Mouse (Mus musculus): ENCODE results near the gene Gps2.
"Not testable (repeated sequence)": the region's sequence is repeated elsewhere in the genome, so short reads cannot be mapped to it uniquely, and the experiment has no call there.

Gps2 gene

DNA sequence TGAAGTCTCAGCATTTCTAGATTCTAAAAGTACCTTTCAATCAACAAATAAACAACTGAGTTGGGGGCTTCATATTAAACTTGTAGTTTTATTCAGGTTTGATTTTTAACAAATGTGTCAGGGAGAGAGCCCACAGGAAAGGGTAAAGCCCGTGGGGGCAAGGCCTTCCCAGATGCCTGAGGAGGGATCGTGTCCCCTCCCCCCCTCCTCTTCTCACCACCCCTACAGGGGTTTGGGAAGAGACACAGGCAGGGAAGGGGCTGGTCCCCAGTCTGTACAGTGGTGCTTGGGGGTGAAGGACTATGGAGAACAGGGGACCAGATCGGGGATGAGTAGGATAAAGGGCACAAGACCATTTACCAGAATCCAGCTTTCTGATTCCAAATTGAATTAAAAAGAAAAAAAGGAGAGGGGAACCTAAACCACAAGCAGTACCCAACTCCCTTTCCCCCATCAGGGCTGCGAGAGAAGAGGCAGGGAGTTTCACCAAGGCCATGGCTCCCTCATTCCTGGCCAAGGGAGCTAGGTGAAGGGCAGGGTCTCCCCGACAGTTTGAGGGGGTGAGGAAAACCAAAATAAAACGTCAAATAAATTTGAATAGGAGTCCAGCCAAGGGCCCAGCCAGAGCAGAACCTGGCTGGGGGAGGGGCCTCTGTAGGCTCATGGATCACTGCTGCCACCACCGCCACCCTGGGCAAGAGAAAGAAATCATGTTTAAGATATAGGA is 3.1 kb downstream of the Gps2 start:
- DNase-seq (ENCODE audit: extremely low spot score, low spot score), result not testable (repeated sequence)

DNA sequence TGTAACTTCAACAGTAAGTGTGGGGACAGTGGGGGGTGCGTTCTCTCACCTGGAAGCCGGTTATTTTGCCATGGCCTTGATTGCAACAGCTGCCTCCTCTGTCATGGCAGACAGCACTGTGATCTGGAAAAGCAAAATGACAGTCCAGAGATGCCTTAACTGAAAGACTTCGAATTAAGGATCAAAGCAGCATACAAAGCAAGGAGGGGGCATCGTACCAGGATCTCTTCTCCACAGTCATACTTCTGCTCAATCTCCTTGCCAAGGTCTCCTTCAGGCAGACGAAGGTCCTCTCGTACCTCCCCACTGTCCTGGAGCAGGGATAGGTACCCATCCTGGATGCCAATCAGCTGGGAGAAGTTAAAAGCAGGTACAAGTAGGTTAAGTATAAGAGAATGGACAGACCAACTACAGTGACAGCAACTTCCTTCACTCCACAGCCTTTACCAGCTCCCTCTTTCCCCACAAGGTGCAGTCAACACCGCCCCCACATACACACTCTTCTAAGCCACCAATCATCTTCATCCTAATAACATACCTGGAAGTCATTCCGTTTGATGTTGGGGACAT is 3.8 kb downstream of the Gps2 start:
- no peak for DNase-seq (ENCODE audit: extremely low spot score, low spot score)

DNA sequence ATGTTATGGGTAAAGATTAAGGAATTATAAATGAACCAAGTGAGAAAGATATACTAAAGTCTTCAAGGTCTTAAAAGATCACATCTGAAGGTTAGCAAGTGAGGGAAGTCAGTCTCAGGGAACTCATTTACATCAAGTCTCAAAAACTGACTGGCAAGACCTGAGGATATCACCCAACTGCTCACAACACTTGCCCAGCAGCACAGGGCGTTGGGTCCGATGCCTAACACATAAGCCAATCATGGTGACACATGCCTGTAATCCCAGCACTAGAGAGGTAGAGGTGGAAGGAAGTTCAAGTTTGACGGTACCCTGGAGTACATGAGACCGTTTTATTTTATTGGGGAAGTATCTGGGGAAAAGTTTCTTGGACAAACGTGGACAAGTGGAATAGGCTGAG is 4.4 kb downstream of the Gps2 start:
- DNase-seq (ENCODE audit: extremely low spot score, low spot score), result no peak

DNA sequence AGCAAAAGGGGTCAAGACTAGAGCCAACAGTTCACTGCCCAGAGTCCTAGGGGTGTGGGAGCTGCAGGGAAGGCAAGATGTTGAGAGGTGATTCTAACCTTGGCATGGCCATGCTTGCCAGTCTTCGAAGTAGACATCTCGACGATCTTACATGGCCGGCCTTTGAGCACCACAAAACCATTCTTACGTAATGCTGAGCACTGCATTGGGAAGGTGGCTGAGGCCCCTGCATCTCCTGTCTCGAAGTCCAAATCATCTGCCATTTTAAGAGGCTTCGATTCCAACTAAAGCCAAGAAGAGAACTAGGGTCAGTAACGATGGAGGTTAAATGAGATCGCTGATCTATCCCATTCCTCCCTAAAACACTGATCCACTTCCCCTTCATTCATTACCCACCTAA is 5.4 kb downstream of the Gps2 start:
- DNase-seq (ENCODE audit: extremely low spot score, low spot score), result no peak

DNA sequence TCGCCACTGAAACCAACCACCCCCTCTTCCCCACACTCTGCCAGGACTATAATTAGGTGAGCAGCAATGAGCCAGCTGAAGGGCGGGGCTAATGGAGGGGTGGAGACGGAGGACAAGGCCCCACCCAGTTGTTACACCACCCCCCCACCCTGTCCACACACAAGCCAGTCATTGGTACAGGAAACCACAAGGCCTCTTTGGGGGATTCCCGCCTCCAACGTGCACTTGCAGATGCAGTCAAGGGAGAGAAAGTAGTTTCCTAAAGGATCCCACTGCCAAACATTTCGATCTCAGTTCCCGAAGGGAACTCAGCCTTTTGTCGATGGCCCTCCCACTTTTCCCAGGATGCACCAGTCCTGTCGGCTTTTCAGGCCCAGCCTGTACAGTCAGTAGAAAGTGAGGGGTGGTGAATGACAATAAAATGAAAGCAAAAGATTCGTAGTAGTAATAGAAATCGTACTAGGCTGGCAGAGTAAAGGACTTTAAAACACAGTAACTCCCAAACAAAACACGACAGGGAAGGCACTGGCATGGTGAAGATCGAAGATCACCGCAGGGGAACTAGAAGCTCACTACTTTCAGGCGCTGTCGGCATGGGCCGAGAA is 6.1 kb downstream of the Gps2 start:
- DNase-seq (ENCODE audit: extremely low spot score, low spot score), result peak; percentile 57

DNA sequence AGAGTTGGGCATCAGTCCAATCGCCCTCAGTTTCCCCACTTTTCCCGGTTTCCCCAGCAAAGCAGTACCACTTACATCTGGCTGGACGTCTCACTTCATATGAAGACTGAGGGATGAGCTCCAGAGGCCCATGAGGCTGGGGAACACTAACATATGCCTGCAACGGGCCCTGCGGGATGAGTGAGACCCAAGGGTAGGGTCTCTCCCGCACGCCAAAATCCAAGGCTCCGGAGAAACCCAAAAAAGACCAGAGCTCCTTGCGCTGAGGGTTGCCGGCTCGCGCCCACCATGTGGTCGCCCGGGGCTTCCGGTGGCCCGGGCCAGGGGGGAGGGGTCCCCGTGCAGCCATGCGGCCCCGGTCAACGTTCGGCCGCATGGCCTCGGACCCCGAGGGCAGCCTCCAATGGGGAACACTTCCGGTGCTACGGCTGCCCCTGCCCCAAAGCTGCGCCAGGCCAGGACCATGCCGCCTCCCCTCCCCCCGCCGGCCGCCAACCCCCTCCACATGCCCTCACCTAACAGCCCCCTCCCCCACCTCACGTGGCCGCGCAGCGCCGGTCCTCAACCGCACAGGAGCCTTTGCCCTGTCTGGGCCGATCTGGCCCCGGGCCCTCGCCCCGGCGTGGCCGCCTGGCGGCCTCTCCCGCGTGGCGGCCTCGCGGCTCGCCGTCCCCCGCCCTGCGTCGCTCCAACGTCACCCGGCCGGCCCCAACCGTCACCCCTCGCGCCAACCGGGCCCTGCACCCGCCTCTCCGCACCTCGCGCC is 6.8 kb downstream of the Gps2 start:
- peak; percentile 60 for DNase-seq (ENCODE audit: extremely low spot score, low spot score)

DNA sequence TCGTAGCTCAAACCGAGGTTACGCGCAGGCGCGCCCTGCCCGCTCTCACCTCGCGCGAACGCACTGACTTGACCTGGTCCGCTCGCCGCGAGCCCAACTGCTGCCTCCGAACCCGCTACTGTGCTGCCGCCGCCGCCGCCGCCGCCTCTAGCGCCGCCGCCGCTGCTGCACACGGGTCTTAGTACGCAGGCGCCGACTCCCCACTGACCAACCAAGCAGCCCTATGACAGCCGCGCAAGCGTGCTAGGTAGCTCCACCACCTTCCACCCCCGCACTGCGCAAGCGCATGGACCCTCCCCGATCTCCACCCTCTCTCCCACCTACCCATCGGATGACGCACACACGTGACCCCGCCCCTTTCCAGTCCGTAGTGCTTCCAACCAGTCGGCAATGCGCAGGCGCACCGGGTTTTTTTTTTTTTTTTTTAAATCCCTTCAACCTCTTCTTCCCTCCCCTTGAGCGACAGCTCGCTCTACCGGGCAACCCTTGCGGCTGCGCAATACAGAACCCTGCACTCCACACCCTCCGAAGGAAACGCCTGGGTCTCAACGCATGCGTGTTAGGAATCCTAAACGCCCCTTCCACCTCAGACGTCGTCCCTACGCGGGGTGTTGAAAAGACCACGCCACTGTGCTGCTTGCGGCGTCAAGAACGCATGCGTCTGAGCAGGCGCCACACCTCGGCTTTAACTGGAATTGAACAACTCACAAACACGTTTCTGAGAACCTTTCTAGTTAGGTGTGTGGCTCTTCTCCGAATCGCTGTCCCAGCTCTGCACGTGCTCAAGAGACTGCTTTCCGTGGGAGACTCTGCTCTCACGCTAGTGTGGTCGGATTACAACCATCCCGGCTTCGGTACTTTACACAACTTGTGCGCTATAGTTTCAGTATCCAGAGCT is 7.7 kb downstream of the Gps2 start, which contains the start of gene Eif5a:
Eif5a (minus strand) TSS at position 845 of the 898 bp plus-strand sequence.
- peak; percentile 100 for DNase-seq (ENCODE audit: extremely low spot score, low spot score)

DNA sequence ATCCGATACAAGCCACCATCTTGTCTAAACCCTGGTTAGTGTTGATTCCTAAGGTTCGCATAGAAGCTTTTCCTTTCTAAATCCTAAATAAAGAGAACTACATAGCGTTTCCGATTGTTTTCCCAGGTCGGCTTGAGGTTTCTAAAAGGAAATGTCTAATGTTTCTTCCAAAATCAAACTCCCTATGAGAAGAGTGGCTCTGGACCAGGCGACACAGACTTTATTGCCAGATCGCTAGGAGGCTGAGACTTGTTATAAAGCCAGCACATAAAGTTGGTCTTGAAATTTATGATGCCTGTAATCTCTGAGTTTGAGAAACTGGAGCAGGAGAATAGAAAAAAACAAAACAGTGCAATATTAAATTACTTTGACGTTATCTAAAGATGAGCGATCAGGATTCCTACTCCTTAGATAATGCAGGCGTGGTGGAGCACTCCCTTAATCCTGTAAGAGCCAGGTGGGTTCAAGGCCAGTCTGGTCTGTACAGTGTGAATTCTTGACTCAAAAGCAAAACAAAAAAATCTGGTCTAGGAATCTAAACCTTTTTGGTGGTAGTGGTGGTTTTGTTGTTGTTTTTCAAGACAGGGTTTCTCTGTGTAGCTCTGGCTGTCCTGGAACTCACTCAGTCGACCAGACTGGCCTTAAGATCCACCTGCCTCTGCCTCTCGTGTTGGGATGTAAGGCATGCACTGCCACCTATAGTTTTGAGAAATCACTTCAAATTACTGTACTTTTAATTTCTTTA is 8.5 kb downstream of the Gps2 start:
- DNase-seq (ENCODE audit: extremely low spot score, low spot score), result no peak

DNA sequence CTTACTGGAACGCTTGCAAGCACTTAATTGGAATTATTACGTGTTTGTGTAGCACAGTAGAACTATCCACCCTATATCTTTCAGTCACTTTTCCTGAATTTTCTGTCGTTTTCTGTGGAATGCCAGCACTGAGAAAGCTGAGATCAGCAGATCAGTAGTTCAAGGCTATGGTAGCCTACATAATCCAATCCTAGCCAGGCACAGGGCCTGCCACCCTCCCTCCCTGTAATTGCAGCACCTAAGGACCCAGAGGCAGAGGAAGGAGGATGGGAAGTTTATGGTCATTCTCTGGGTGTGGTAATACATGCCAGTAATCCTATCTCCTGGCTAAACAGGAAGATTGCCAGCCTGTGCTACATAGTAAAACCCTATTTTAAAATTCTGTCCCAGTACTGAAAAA is 9.1 kb downstream of the Gps2 start:
- DNase-seq (ENCODE audit: extremely low spot score, low spot score), result no peak

DNA sequence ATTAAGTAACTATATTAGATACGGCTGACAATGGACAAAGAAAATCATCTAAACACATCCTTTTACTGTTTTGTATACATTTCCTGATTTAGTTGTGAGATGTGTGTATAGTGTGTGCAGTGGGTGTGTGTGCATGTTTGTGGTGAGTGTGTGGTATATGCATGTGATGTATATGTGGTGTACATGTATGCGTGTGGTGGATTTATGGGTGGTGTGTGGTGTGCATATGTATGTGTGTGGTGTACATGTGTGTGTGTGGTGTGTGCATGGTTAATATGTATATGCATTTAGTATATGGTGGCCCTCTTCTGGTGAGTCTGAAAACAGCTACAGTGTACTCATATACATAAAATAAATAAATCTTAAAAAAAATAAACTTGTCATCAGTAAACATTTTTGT is 13.8 kb downstream of the Gps2 start:
- DNase-seq (ENCODE audit: extremely low spot score, low spot score), result no peak

DNA sequence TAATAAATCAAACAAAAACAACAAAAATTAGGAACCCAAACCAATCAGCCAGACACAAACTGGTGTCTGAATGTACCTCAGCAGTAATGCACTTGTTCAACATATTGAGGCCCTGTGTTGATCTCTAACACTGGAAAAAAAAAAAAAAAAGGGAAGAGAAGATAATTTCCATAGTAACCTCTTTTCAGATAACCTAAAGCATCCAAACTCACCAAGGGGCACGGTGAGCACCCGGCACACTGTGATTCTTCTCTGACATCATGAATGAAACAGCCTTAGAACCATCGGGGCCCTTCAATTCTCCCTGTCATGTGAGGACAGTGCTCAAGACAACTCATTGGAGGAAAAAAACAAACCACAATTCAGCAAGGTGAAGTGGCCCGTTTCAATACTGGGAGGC is 16.0 kb downstream of the Gps2 start:
- no peak for DNase-seq (ENCODE audit: extremely low spot score, low spot score)

DNA sequence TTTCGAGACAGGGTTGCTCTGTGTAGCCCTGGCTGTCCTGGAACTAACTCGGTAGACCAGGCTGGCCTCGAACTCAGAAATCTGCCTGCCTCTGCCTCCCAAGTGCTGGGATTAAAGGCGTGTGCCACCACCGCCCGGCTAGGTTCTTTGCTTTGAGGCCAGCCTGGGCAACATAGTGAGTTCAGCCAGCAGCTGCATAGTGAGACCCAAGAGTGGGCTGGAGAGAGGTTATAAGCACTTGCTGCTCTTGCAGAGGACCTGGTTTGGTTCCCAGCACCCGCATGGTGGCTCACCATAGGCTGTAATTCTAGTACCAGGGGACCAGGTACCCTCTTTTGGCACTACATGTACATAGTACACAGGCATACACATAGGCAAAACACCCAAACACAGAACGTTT is 16.5 kb downstream of the Gps2 start:
- not testable (repeated sequence) for DNase-seq (ENCODE audit: extremely low spot score, low spot score)

DNA sequence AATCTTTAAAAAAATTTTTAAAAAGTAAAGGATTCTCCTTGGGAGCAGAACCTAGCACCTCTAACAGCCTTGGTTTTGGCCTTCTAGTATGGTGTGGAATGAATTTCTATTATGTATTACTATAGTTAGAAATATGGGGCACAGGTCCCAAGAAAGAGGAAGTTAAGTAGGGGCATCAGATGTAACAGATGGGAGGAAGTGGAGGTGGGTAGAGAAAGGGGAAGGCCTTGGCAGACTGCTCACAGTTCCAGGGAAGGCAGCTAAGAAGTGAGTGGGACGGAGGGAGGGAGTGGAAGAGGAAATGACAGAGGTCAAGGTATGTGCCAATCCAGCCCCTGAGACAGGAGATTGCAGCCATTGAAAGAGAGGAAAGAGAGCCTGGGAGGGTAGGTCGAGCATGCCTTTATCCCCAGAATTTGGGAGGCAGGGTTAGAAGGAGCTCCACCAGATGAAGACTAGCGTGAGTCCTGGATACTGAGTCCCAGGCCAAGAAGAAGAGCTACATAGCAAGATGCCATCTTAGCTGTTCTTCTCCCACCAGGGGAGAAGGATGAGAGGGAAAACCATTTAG is 17.4 kb downstream of the Gps2 start:
- DNase-seq (ENCODE audit: extremely low spot score, low spot score), result no peak

DNA sequence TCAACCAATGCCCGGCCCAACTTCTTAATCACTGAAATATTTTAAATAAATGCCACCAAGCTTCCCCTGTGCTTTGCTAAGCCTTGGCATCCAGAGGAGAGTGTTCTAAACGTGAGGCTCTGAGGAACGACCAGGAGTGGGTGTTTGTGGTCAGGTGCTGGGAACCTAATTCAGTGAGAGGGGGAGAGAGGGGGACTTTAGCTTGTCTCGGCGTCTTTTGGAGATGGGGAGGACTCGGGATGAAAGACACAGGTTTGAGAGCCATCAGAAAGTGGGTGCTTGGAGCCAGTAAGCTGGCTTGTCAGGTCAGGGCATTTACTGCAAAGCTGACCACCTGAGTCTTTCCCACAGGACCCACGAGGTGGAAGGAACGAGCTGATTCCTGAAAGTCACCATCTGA is 18.1 kb downstream of the Gps2 start:
- DNase-seq (ENCODE audit: extremely low spot score, low spot score), result no peak

DNA sequence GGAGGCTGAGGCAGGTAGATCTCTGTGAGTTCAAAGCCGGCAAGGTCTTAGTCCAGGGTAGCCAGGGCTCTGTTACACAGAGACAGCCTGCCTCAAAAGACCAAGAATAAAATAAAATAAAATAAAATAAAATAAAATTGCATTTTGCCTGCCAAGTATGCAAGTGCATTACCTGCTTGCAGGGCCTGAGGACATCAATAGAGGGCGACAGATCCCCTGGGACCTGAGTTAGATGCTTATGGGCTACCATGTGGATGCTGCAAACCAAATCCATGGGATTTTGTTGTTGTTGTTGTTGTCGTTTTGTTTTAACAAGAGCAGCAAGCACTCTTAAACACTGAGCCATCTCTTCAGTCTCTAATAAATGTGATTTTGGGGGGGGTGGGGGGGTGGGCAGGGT is 18.6 kb downstream of the Gps2 start:
- no peak for DNase-seq (ENCODE audit: extremely low spot score, low spot score)

DNA sequence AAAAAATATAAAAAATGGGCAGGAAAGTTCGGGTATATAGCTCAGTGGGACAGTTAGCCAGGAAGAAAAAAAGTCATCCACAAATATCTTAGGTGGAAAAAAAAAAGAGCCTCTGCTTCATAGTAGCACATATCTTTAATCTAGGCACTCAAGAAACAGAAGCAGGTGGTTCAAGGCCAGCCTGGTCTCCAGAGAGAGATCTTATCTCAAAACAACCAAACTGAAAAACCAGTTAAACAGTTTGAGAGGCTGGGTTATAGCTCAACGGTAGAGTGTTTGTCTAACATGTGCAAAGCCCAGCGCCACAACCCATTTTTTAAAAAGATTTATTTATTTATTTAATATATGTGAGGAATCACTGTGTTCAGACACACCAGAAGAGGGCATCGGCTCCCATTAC is 19.4 kb downstream of the Gps2 start:
- DNase-seq (ENCODE audit: extremely low spot score, low spot score), result no peak

DNA sequence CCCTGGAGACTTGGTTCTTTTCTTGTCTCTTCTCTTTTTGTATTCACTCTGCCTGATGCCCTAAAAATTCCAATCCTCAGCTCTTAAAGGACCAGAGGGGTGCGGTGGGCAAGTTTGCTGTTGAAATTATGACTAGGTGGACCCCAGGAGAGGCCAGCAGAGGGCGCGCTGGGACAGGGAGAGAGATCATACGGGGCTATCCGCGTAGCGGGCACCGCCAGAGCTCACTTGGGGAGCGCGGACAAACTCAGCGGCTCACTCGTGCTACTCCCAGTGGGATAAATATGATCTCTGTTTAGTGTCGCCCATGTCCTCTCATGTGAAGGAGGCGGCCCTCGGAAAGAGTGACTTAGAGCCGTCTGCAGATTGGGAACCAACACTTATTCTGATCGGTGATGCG is 20.5 kb downstream of the Gps2 start:
- DNase-seq (ENCODE audit: extremely low spot score, low spot score), result peak; percentile 96

DNA sequence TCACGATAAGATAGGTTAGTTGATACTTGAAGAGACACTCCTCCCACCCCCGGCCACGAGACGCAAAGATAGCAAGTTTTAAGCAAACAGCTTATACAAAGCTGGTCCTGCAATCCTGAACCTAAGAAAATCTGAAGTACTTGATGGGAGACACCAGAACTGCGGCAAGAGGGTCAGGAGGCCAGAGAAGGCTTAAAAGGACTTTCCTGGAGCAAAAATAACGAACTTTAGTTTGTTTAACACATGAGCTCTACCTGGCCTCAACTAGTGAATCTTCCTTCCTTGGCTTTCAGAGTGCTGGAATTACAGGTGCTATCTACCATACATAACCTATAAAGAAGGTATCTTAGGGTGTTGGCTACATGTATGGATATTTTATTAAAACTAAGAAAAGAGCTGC is 21.0 kb downstream of the Gps2 start:
- DNase-seq (ENCODE audit: extremely low spot score, low spot score), result no peak

DNA sequence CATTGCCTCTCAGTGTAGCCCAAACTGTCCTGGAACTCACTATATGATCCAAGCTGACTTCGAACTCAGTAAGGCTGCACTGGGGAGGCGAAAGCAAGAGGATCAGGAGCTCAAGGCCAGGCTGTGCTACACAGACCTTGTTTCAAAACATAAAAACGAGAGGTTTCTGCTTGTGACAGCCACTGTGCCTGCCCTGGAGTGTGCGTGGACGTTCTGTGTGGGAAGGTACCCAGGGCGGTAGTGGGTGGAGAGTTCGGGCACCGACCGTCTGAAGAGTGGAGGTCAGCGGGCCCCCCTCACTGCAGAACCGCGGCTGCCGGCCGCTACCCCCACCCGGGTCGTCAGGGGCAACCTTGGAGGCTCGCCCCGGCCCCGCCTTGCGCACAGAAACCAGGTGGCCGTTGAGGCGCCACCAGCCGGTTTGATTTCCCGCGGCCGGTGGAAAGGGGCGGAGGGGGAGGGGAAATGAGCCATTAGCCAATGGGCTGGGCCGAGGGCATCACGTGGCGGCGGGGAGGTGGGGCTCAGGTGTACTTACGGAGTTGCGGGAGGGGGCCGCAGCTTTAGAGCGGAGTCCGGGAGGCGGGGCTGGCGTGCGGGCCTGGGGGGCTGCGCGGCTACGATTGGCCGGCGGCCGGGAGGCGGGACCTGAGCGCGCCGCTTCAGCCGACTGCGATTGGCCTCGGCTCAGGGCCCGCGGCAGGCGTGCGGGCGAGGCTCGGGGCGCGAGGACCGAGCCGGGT is 21.6 kb downstream of the Gps2 start, which contains the start of gene Ybx2:
Ybx2 (plus strand) TSS at position 660 of the 743 bp plus-strand sequence.
- DNase-seq (ENCODE audit: extremely low spot score, low spot score), result peak; percentile 89
